Mouse (Mus musculus) CH12.LX (cell line): Measurements from ENCODE around the gene Shisa8. TPM values are rescaled to one million over a fixed set of nuclear protein-coding genes. Genes with fewer than 3 reads are reported as not detected.
"Not testable (repeated sequence)": the region's sequence is repeated elsewhere in the genome, so short reads cannot be mapped to it uniquely, and the experiment has no call there.

Experiments used
- DNase-seq: peaks from one replicate; pipeline ENCODE4 v3.0.0-alpha.2; 2013; ENCODE audit errors: extremely low read depth
- H3K27ac ChIP-seq: 2 replicates; pipeline ENCODE4 v1.5.1; 2012; ENCODE audit warnings: low read depth, mild to moderate bottlenecking, control low read depth, moderate library complexity; ENCODE audit not compliant: insufficient read depth
- H3K27me3 ChIP-seq: replicated peaks from 2 replicates; pipeline ENCODE3; 2012; ENCODE audit warnings: inconsistent platforms
- H3K36me3 ChIP-seq, 2 experiments: replicated peaks in 1 of 2; 2 replicates each; pipeline versions ENCODE3 to v1.6.1; 2012; ENCODE audit warnings: inconsistent platforms in 1 of 2, low read length in 1 of 2, mild to moderate bottlenecking in 1 of 2, mixed read lengths in 1 of 2, moderate library complexity in 1 of 2; ENCODE audit not compliant: control insufficient read depth in 1 of 2, insufficient read depth in 1 of 2
- H3K4me1 ChIP-seq, 2 experiments: 2 replicates each; pipeline ENCODE4 v1.6.1; 2012; ENCODE audit warnings: inconsistent platforms in 1 of 2, moderate library complexity in 1 of 2; ENCODE audit not compliant: insufficient read depth in 2 of 2, control insufficient read depth in 1 of 2
- H3K4me2 ChIP-seq: 2 replicates; pipeline ENCODE4 v1.6.1; 2012; ENCODE audit warnings: low read depth, mild to moderate bottlenecking, control low read depth; ENCODE audit not compliant: poor library complexity, insufficient read depth, severe bottlenecking
- H3K4me3 ChIP-seq, 3 experiments: fragments of 150-350 bp in 1 of 3; sonication (generic) in 1 of 3; replicated peaks in 1 of 3; 2 replicates each; pipeline versions ENCODE3 to v1.5.1; 2011 to 2012; ENCODE audit warnings: low read depth in 2 of 3, low read length in 2 of 3, mild to moderate bottlenecking in 2 of 3, moderate library complexity in 2 of 3, control low read depth in 1 of 3, improper control_type of control experiment in 1 of 3, inconsistent platforms in 1 of 3, mixed read lengths in 1 of 3; ENCODE audit not compliant: poor library complexity in 1 of 3
- H3K79me2 ChIP-seq: replicated peaks from 2 replicates; pipeline ENCODE4 v1.6.1; 2012; ENCODE audit warnings: mild to moderate bottlenecking, moderate library complexity; ENCODE audit not compliant: control insufficient read depth, poor library complexity, insufficient read depth, severe bottlenecking; ENCODE audit errors: extremely low read depth
- H3K9ac ChIP-seq: 2 replicates; pipeline ENCODE4 v1.6.1; 2012; ENCODE audit warnings: low read depth, mild to moderate bottlenecking, control low read depth, moderate library complexity; ENCODE audit not compliant: insufficient read depth
- H3K9me3 ChIP-seq: replicated peaks from 2 replicates; pipeline ENCODE3; 2012; ENCODE audit warnings: low read length, inconsistent platforms, mixed read lengths
- BHLHE40 ChIP-seq: IDR thresholded peaks from 2 replicates; pipeline ENCODE4 v1.6.1; 2011; ENCODE audit warnings: mild to moderate bottlenecking, low read depth, low read length, improper control_type of control experiment
- CHD1 ChIP-seq: IDR thresholded peaks from 2 replicates; pipeline ENCODE4 v1.6.1; 2012; ENCODE audit warnings: low read depth, low read length, improper control_type of control experiment, inconsistent platforms
- CTCF ChIP-seq, 2 experiments: IDR thresholded peaks in 1 of 2; conservative IDR thresholded peaks in 1 of 2; 2 replicates each; pipeline ENCODE4 v1.5.1; 2011 to 2012; ENCODE audit warnings: low read depth in 2 of 2, low read length in 2 of 2, improper control_type of control experiment in 1 of 2, inconsistent platforms in 1 of 2, mild to moderate bottlenecking in 1 of 2, moderate library complexity in 1 of 2
- E2F4 ChIP-seq: IDR thresholded peaks from 2 replicates; pipeline ENCODE4 v1.6.1; 2011; ENCODE audit warnings: low read depth, low read length, improper control_type of control experiment; ENCODE audit not compliant: insufficient replicate concordance
- MEF2A ChIP-seq: IDR thresholded peaks from 2 replicates; pipeline ENCODE4 v1.6.1; 2014; ENCODE audit warnings: low read depth, mild to moderate bottlenecking, inconsistent platforms, low read length, improper control_type of control experiment, borderline replicate concordance
- NELFE ChIP-seq: IDR thresholded peaks from 2 replicates; pipeline ENCODE4 v1.6.1; 2011; ENCODE audit warnings: low read depth, low read length, improper control_type of control experiment
- PAX5 ChIP-seq: IDR thresholded peaks from 2 replicates; pipeline ENCODE4 v1.6.1; 2012; ENCODE audit warnings: low read length, inconsistent platforms, mixed read lengths
- RAD21 ChIP-seq: IDR thresholded peaks from 2 replicates; pipeline ENCODE4 v1.6.1; 2011; ENCODE audit warnings: low read depth, mild to moderate bottlenecking, low read length, improper control_type of control experiment, moderate library complexity
- SMC3 ChIP-seq: IDR thresholded peaks from 2 replicates; pipeline ENCODE4 v1.6.1; 2011; ENCODE audit warnings: low read depth, low read length, improper control_type of control experiment
- TBP ChIP-seq: conservative IDR thresholded peaks from 2 replicates; pipeline ENCODE4 v1.6.1; 2011; ENCODE audit warnings: low read depth, low read length, improper control_type of control experiment
- TCF12 ChIP-seq: IDR thresholded peaks from 2 replicates; pipeline ENCODE4 v1.6.1; 2014; ENCODE audit warnings: low read depth, mild to moderate bottlenecking, inconsistent platforms, low read length, improper control_type of control experiment
- USF1 ChIP-seq: IDR thresholded peaks from 2 replicates; pipeline ENCODE4 v1.6.1; 2014; ENCODE audit warnings: low read depth, mild to moderate bottlenecking, inconsistent platforms, low read length, improper control_type of control experiment
- dilution Hi-C: fragments of 300-500 bp; cut with MboI; formaldehyde crosslinking; loops from 2 replicates; pipeline ENCODE4 v1.14.3; 2020; ENCODE audit warnings: low sequenced_read_pairs; ENCODE audit not compliant: extremely low pct_unique_long_range_greater_than_20kb, extremely low pct_ligation_motif_present
- in situ Hi-C: fragments of 300-500 bp; cut with MboI; formaldehyde crosslinking; loops from 3 replicates; pipeline ENCODE4 v1.14.3; 2019; ENCODE audit warnings: low sequenced_read_pairs, low pct_ligation_motif_present, low pct_unique_long_range_greater_than_20kb, mixed read lengths
- polyA plus RNA-seq: library from polyadenylated mRNA; unstranded; fragments of >175 nt; gene quantifications from 2 replicates; pipeline ENCODE4 v1.2.1, GENCODE M21; 2012; ENCODE audit warnings: low read depth; ENCODE audit not compliant: insufficient read length
- total RNA-seq, 2 experiments: library from RNA; depleted of rRNA; stranded (reverse); fragments of 300-350 nt in 1 of 2; fragments of >200 nt in 1 of 2; gene quantifications; 2 replicates each; pipeline ENCODE4 v1.2.3; 2012 to 2014

Shisa8 gene
- total and polyA plus RNA-seq, 3 experiments, result 83.4 to 159 (median 103) TPM

GRCm38 (mm10) chr15:82251579-82251978 is 39.0 kb upstream of the Shisa8 start:
- DNase-seq, result no peak

GRCm38 (mm10) chr15:82247131-82247776 is 34.6 kb upstream of the Shisa8 start:
- H3K27me3 ChIP-seq, result no peaks in the 10 kb centered on the region
- H3K4me2 ChIP-seq, result no peak overlapping the region
- H3K4me3 ChIP-seq, result no peak overlapping the region
- H3K4me1 ChIP-seq, result peaks cover 2 to 13% of the 10 kb centered on the region in 2 experiments
- in situ Hi-C loops (loop anchor here (10.0 kb wide), 1 partner anchor 182 kb away; the partner anchor contains the start of gene Mei1), dilution Hi-C loops (no loop called here)
- DNase-seq, result no peak
- peaks cover 7% of the 10 kb centered on the region for H3K9me3 ChIP-seq
- TF ChIP-seq E2F4 (no peak), BHLHE40 (no peak), CHD1 (no peak), TCF12 (no peak), PAX5 (no peak), MEF2A (no peak), NELFE (no peak), SMC3 (no peak)
- peaks cover 0 to 2% of the 10 kb centered on the region in 2 experiments for H3K36me3 ChIP-seq
- peaks cover 4% of the 10 kb centered on the region; the same call in 1 of the 2 replicates for H3K79me2 ChIP-seq
- no peak overlapping the region for H3K27ac ChIP-seq
- no peak overlapping the region for H3K9ac ChIP-seq

More at GRCm38 (mm10) chr15:82251579-82251978, 39.0 kb upstream of the Shisa8 start:
- in situ Hi-C loops, result loop anchor here (25.0 kb wide), 1 partner anchor 836 kb away; the partner anchor contains the start of gene Serhl
- no peaks in the 10 kb centered on the region for H3K36me3 ChIP-seq
- TF ChIP-seq CTCF (conservative IDR thresholded peaks at IDR 0.05 in 1 of 2, IDR thresholded peaks at IDR 0.05 in 1 of 2; ENCODE audit: low read depth in 2 of 2, low read length in 2 of 2), result peak; percentile 14 to 47; a peak in 3 of 4 replicates
- TF ChIP-seq USF1, result no peak
- peak; percentile 7 for TF ChIP-seq RAD21
- TF ChIP-seq, all 38 proteins: peak for 2
- peaks cover 29% of the 10 kb centered on the region for H3K27me3 ChIP-seq
- dilution Hi-C loops, result no loop called here
- peaks cover 8 to 14% of the 10 kb centered on the region in 2 experiments for H3K4me1 ChIP-seq
- no peak overlapping the region for H3K27ac ChIP-seq
- no peak overlapping the region for H3K9ac ChIP-seq
- no peaks in the 10 kb centered on the region for H3K79me2 ChIP-seq
- H3K4me2 ChIP-seq, result no peak overlapping the region
- peaks cover 9% of the 10 kb centered on the region for H3K9me3 ChIP-seq
- H3K4me3 ChIP-seq, result no peak overlapping the region

GRCm38 (mm10) chr15:82244805-82245161 is 32.2 kb upstream of the Shisa8 start:
- peak overlapping the region; percentile 41 to 94 (median 70) for H3K4me3 ChIP-seq
- H3K27ac ChIP-seq, DNase-seq, H3K79me2 ChIP-seq, H3K9me3 ChIP-seq, H3K27me3 ChIP-seq, dilution Hi-C loops: not testable (repeated sequence)
- H3K9ac ChIP-seq, result peak overlapping the region; percentile 72
- 0 out of 2 replicates have a peak, but pooled peaks have one; percentile 31 for TF ChIP-seq TBP
- H3K4me1 ChIP-seq, result peaks cover 0 to 13% of the 10 kb centered on the region in 2 experiments; a peak in 3 of 4 replicates
- H3K36me3 ChIP-seq, result peaks cover 6 to 17% of the 10 kb centered on the region in 2 experiments
- H3K4me2 ChIP-seq, result peak overlapping the region; percentile 82
- in situ Hi-C loops, result loop anchor here (10.0 kb wide), 1 partner anchor 180 kb away; the partner anchor contains the start of gene Mei1
